Mouse (Mus musculus) CH12.LX (cell line): ENCODE measurements at regions not wholly inside any gene's neighbourhood (a gene's known extent, or its start where the extent isn't known, plus 50 kb on each side); places are given as distances from the start of the nearest gene placed in this dataset.

Experiments used
- DNase-seq: peaks from one replicate; pipeline ENCODE4 v3.0.0-alpha.2; 2013; ENCODE audit errors: extremely low read depth
- H3K27ac ChIP-seq: 2 replicates; pipeline ENCODE4 v1.5.1; 2012; ENCODE audit warnings: low read depth, mild to moderate bottlenecking, control low read depth, moderate library complexity; ENCODE audit not compliant: insufficient read depth
- H3K27me3 ChIP-seq: replicated peaks from 2 replicates; pipeline ENCODE3; 2012; ENCODE audit warnings: inconsistent platforms
- H3K36me3 ChIP-seq, 2 experiments: replicated peaks in 1 of 2; 2 replicates each; pipeline versions ENCODE3 to v1.6.1; 2012; ENCODE audit warnings: inconsistent platforms in 1 of 2, low read length in 1 of 2, mild to moderate bottlenecking in 1 of 2, mixed read lengths in 1 of 2, moderate library complexity in 1 of 2; ENCODE audit not compliant: control insufficient read depth in 1 of 2, insufficient read depth in 1 of 2
- H3K4me1 ChIP-seq, 2 experiments: 2 replicates each; pipeline ENCODE4 v1.6.1; 2012; ENCODE audit warnings: inconsistent platforms in 1 of 2, moderate library complexity in 1 of 2; ENCODE audit not compliant: insufficient read depth in 2 of 2, control insufficient read depth in 1 of 2
- H3K4me2 ChIP-seq: 2 replicates; pipeline ENCODE4 v1.6.1; 2012; ENCODE audit warnings: low read depth, mild to moderate bottlenecking, control low read depth; ENCODE audit not compliant: poor library complexity, insufficient read depth, severe bottlenecking
- H3K4me3 ChIP-seq, 3 experiments: fragments of 150-350 bp in 1 of 3; sonication (generic) in 1 of 3; replicated peaks in 1 of 3; 2 replicates each; pipeline versions ENCODE3 to v1.5.1; 2011 to 2012; ENCODE audit warnings: low read depth in 2 of 3, low read length in 2 of 3, mild to moderate bottlenecking in 2 of 3, moderate library complexity in 2 of 3, control low read depth in 1 of 3, improper control_type of control experiment in 1 of 3, inconsistent platforms in 1 of 3, mixed read lengths in 1 of 3; ENCODE audit not compliant: poor library complexity in 1 of 3
- H3K79me2 ChIP-seq: replicated peaks from 2 replicates; pipeline ENCODE4 v1.6.1; 2012; ENCODE audit warnings: mild to moderate bottlenecking, moderate library complexity; ENCODE audit not compliant: control insufficient read depth, poor library complexity, insufficient read depth, severe bottlenecking; ENCODE audit errors: extremely low read depth
- H3K9ac ChIP-seq: 2 replicates; pipeline ENCODE4 v1.6.1; 2012; ENCODE audit warnings: low read depth, mild to moderate bottlenecking, control low read depth, moderate library complexity; ENCODE audit not compliant: insufficient read depth
- H3K9me3 ChIP-seq: replicated peaks from 2 replicates; pipeline ENCODE3; 2012; ENCODE audit warnings: low read length, inconsistent platforms, mixed read lengths
- CHD1 ChIP-seq: IDR thresholded peaks from 2 replicates; pipeline ENCODE4 v1.6.1; 2012; ENCODE audit warnings: low read depth, low read length, improper control_type of control experiment, inconsistent platforms
- CHD2 ChIP-seq: IDR thresholded peaks from 2 replicates; pipeline ENCODE4 v1.6.1; 2011; ENCODE audit warnings: low read length, improper control_type of control experiment
- E2F4 ChIP-seq: IDR thresholded peaks from 2 replicates; pipeline ENCODE4 v1.6.1; 2011; ENCODE audit warnings: low read depth, low read length, improper control_type of control experiment; ENCODE audit not compliant: insufficient replicate concordance
- JUND ChIP-seq: conservative IDR thresholded peaks from 2 replicates; pipeline ENCODE4 v1.6.1; 2011; ENCODE audit warnings: low read depth, low read length, improper control_type of control experiment
- KAT2A ChIP-seq: IDR thresholded peaks from 2 replicates; pipeline ENCODE4 v1.6.1; 2012; ENCODE audit warnings: low read length, improper control_type of control experiment, inconsistent platforms; ENCODE audit not compliant: insufficient replicate concordance
- MAFK ChIP-seq: IDR thresholded peaks from 2 replicates; pipeline ENCODE4 v1.6.1; 2011; ENCODE audit warnings: low read length, improper control_type of control experiment; ENCODE audit not compliant: insufficient replicate concordance
- MAX ChIP-seq: IDR thresholded peaks from 2 replicates; pipeline ENCODE4 v1.6.1; 2011; ENCODE audit warnings: low read length, improper control_type of control experiment
- MEF2A ChIP-seq: IDR thresholded peaks from 2 replicates; pipeline ENCODE4 v1.6.1; 2014; ENCODE audit warnings: low read depth, mild to moderate bottlenecking, inconsistent platforms, low read length, improper control_type of control experiment, borderline replicate concordance
- MXI1 ChIP-seq: IDR thresholded peaks from 2 replicates; pipeline ENCODE4 v1.6.1; 2011; ENCODE audit warnings: mild to moderate bottlenecking, low read depth, low read length, improper control_type of control experiment
- PAX5 ChIP-seq: IDR thresholded peaks from 2 replicates; pipeline ENCODE4 v1.6.1; 2012; ENCODE audit warnings: low read length, inconsistent platforms, mixed read lengths
- POLR2AphosphoS2 ChIP-seq: IDR thresholded peaks from 2 replicates; pipeline ENCODE4 v1.6.1; 2011; ENCODE audit warnings: low read depth, low read length, improper control_type of control experiment
- RAD21 ChIP-seq: IDR thresholded peaks from 2 replicates; pipeline ENCODE4 v1.6.1; 2011; ENCODE audit warnings: low read depth, mild to moderate bottlenecking, low read length, improper control_type of control experiment, moderate library complexity
- RCOR1 ChIP-seq: conservative IDR thresholded peaks from 2 replicates; pipeline ENCODE4 v1.6.1; 2012; ENCODE audit warnings: low read depth, mild to moderate bottlenecking, inconsistent platforms, low read length, improper control_type of control experiment
- SMC3 ChIP-seq: IDR thresholded peaks from 2 replicates; pipeline ENCODE4 v1.6.1; 2011; ENCODE audit warnings: low read depth, low read length, improper control_type of control experiment
- UBTF ChIP-seq: IDR thresholded peaks from 2 replicates; pipeline ENCODE4 v1.6.1; 2012; ENCODE audit warnings: low read depth, mild to moderate bottlenecking, inconsistent platforms, low read length, improper control_type of control experiment, moderate library complexity
- dilution Hi-C: fragments of 300-500 bp; cut with MboI; formaldehyde crosslinking; loops from 2 replicates; pipeline ENCODE4 v1.14.3; 2020; ENCODE audit warnings: low sequenced_read_pairs; ENCODE audit not compliant: extremely low pct_unique_long_range_greater_than_20kb, extremely low pct_ligation_motif_present
- in situ Hi-C: fragments of 300-500 bp; cut with MboI; formaldehyde crosslinking; loops from 3 replicates; pipeline ENCODE4 v1.14.3; 2019; ENCODE audit warnings: low sequenced_read_pairs, low pct_ligation_motif_present, low pct_unique_long_range_greater_than_20kb, mixed read lengths

GRCm38 (mm10) chr16:8246445-8246844, 178.5 kb downstream of the Tmem114 start:
- no peaks in the 10 kb centered on the region for H3K9me3 ChIP-seq
- H3K36me3 ChIP-seq: no peaks in the 10 kb centered on the region
- TF ChIP-seq E2F4 (no peak), MAFK (peak; percentile 71)
- dilution Hi-C loops (no loop called here), in situ Hi-C loops (no loop called here)
- H3K4me2 ChIP-seq: no peak overlapping the region
- H3K4me3 ChIP-seq: no peak overlapping the region
- no peak overlapping the region for H3K27ac ChIP-seq
- H3K9ac ChIP-seq: no peak overlapping the region
- H3K4me1 ChIP-seq: no peaks in the 10 kb centered on the region
- DNase-seq: no peak
- no peaks in the 10 kb centered on the region for H3K79me2 ChIP-seq
- peaks cover 27% of the 10 kb centered on the region for H3K27me3 ChIP-seq

DNA sequence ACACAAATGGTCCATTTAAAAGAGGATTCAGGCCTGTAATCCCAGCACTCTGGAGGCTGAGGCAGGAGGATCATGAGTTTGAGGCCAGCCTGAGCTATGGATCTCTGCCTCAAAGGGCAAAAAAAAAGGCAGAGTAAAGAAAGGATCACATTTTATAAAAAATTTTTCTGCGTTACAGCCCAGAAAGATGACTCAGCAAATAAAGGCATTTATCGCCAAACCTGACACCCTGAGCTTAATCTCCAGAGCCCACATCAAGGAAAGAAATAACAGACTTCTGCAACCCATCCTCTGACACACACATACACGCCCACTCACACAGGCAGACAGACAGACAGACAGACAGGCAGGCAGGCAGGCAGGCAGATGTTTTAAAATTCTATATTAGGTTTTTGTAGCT, 179.3 kb downstream of the Tmem114 start:
- Histone ChIP-seq H3K79me2 (no peaks in the 10 kb centered on the region), H3K27me3 (peaks cover 26% of the 10 kb centered on the region), H3K4me3 (no peak overlapping the region), H3K9ac (no peak overlapping the region), H3K4me1 (no peaks in the 10 kb centered on the region), H3K4me2 (no peak overlapping the region), H3K9me3 (no peaks in the 10 kb centered on the region), H3K36me3 (no peaks in the 10 kb centered on the region), H3K27ac (no peak overlapping the region)
- in situ Hi-C loops: no loop called here
- dilution Hi-C loops: no loop called here
- DNase-seq: no peak
- TF ChIP-seq MEF2A (no peak), MAFK (peak; percentile 54; the same call in 1 of the 2 replicates)

DNA sequence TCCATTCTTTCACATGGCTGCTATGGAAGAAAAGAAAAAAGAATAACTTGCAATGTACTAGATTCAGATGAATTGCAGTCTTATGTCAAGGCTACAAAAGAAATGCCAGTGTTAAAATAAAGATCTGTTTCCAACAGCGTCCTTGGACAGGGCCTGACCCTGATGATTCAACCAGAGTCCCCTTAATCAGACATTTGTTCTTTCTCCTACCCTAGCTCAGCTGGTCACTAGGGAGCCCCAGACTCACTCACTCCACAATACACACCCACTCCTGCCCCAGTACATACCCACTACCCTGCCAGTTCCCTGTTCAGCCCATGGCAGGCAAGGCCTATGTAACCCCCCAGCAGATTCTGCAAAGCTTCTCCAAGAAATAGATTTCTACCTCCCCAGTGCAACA, 190.6 kb downstream of the Tmem114 start:
- TF ChIP-seq CHD2 (no peak), UBTF (no peak), RAD21 (no peak), MAX (no peak), PAX5 (no peak), CHD1 (no peak), RCOR1 (no peak), JUND (no peak), POLR2AphosphoS2 (no peak), MEF2A (no peak), MXI1 (no peak), SMC3 (no peak), KAT2A (no peak)
- Histone ChIP-seq H3K79me2 (no peaks in the 10 kb centered on the region), H3K9ac (no peak overlapping the region), H3K9me3 (no peaks in the 10 kb centered on the region), H3K27me3 (peaks cover 38% of the 10 kb centered on the region), H3K36me3 (no peaks in the 10 kb centered on the region), H3K4me3 (no peak overlapping the region), H3K4me1 (no peaks in the 10 kb centered on the region), H3K4me2 (no peak overlapping the region), H3K27ac (no peak overlapping the region)
- no peak for DNase-seq
- dilution Hi-C loops: no loop called here
- in situ Hi-C loops: no loop called here
